Mouse (Mus musculus) layer of hippocampus, postnatal 14 days (tissue): ENCODE data around the gene Sod1. TPM values are rescaled to one million over a fixed set of nuclear protein-coding genes. Genes with fewer than 3 reads are reported as not detected.
"Not testable (repeated sequence)": the region's sequence is repeated elsewhere in the genome, so short reads cannot be mapped to it uniquely, and the experiment has no call there.

Experiments
- DNase-seq, 2 experiments: peaks; one replicate each; pipeline ENCODE4 v3.0.0; 2021 to 2022; ENCODE audit warnings: low spot score in 2 of 2, mixed read lengths in 1 of 2
- total RNA-seq, 2 experiments: library from RNA; stranded (reverse); gene quantifications; 2 replicates each; pipeline ENCODE4 v1.2.3; 2021

Gene Sod1
- total RNA-seq, 2 experiments from 2014 or later, result 340 to 354 TPM

DNA sequence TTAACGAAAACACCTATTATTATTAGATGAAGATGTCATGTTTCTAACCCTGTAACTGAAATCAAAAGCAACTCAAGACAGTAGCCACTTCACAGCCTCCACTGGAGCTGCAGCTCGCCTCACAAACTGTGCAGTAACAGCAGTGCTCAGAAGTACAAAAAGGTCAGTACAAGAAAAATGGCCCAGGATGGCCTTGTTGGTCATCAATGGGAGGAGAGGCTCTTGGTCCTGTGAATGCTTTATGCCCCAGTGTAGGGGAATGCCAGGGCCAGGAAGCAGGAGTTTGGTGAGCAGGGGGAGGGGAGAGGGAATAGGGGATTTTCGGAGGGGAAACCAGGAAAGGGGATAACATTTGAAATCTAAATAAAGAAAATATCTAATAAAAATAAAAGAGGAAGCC, 30.7 kb downstream of the Sod1 start:
- DNase-seq, result not testable (repeated sequence)

DNA sequence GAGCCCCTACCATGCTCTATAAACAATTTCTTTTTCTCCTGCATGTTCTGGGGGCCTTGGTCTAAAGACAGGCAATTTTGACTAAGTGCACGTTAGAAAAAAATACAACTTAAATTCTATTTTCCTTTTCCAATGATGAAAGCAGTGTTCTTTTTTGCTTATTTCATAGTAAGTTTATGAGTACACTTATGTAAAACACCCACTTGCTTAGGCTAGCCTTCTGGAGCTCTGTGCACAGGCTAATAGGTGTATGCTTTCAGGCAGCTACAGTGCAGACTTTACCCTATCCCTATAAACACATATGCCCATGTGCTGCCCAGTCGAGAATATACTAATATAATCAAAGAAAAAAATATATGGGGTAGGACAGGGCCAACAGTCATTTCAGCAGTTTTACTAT, 32.0 kb downstream of the Sod1 start:
- no peak for DNase-seq

DNA sequence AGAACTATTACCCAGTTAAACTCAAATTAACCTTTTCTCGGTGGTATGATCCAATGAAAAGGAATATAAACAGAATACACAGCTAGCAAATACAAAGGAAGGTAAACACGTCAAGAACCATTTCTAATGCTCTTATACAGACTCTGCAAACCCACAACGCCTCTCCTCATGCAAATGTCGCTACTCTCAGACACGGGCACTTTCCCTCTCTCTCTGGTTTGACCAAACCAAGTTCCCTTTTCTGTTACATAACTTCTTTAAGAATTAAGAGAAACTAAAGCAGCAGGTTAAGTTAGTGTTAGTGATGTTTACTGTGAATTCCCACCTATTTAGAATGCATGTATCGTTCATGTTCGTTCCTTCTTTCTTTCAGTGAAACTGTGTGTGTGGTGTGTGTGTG, 38.4 kb downstream of the Sod1 start:
- no peak for DNase-seq

DNA sequence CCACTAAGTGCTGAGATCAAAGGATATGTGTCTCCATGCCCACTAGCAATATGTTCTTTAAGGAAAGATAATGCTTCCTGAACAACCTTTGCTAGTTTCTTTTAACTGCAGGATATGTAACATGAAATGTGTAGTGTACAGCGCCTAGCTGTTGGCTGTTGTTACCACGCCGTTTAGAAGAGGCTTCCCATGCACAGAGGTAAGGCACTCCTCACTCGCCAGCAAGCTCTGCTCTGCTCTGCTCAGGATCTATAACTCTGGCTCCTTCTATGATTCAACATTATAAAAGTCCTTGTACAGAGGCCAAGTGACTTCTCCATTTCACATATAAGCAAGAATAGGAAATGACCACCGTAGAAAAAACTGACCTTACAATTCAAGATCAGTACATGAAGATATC, 39.1 kb downstream of the Sod1 start:
- DNase-seq, result no peak

DNA sequence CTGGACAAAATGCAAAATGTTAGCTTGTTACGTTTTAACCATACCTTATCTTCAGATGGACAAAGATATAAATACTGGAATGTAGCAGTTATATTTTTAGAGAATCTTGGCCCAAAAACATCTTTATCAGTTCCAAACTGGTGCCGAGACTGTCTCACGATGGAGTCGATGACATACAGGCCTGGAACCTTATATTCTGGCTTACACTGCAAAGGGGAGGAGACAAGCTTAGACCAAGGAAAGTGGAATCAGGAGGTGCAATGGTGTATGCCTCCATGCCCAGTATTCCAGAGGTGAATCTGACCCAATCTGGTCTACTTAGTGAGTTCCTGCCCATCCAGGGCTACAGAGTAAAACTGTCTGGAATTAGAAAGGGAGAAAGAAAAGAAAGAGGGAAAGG, 39.5 kb downstream of the Sod1 start:
- DNase-seq, result no peak

DNA sequence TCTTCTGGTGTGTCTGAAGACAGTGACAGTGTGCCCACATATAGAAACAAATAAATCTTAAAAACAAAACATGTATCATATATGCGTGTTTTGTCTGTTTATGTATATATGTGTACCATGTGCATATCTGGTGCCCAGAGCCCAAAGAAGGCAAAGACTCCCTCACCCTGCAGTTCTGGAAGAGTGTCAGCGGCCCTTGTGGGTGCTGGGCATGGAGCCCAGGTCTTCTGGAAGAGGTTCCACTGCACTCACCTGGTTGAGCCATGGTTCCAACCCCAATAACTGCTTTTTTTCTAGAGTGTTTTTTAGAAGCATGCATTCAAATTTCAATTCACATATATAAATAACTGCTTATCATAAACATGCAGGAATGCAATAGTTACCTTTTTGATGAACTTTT, 41.2 kb downstream of the Sod1 start:
- no peak for DNase-seq

DNA sequence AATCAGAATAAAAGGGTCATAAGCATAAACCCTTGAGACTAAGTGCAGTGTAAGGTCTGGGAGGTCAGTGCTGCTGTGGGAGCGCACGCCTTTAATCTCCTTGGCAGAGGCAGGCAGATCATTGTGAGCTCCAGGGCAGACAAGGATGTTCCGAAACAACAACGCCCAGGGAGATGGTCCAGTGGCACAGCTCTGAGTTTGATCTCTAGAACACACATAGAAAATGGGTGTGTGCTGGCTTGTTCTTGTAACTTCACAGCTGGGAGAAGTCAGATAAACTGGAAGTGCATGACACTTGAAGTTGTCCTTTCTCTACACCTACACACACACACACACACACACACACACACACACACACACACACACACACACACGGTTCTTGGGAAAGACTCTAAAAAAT, 43.5 kb downstream of the Sod1 start:
- no peak for DNase-seq

DNA sequence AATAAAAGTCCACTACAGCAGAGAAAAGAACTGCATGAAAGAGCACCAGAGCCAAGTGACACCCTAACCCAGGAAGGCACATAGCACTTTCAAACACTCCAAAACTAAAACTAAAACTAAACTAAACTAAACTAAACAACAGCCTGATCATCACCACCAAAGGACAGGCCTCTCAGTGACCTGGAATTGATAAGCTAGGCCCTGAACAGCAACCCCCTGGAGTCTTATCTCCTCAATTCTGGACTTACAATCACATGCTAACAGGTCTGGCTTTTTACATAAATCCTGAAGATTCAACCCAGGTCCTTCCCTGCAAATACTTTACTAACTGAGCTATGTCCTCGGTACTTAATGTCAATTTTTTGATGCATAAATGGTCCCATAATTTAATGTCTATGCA, 44.6 kb downstream of the Sod1 start:
- no peak for DNase-seq

DNA sequence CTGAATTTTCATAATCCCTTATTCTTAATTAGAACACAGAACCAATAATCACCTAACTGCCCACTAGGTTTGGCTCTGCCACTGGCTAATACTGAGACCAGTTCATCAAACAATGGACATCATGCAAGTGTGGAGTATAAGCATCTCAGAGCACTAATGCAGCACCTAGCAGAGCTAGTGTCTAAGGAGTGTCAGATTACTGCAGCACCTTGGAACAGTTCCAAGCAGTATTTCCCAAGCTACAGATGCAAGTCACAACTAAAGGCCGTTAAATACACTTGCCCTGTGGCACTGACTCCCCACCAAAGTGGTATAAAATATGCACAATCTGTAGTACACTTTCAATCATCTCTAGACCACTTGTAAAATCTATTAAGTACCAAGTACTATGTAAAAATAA, 46.0 kb downstream of the Sod1 start:
- DNase-seq, result no peak

DNA sequence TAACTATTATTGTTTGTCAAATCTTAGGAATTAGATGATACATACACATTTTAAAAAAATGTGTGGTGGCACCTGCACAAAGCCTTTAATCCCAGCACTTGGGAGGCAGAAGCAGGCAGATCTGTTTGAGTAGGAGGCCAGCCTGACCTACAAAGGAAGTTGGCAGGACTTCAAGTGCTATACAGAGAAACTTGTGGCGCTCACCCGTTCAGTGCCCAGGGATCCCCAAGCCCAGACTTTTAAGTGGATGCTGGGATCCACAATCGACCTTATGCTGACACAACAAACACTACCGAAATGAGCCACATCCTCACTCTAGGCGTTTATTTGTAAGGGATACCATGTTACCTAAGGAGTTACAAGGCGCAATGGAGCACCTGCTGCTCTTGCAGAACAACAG, 55.0 kb downstream of the Sod1 start:
- DNase-seq, result no peak

Other genes with a start within 250 kb of the Sod1 start
- gene Tiam1, start 77.0 kb upstream of the Sod1 start, total RNA-seq, result 10 to 100 TPM; 72.9 to 90.5 TPM
- 10 to 100 TPM; 46.3 to 51.9 TPM for gene Scaf4, start 63.7 kb downstream of the Sod1 start, total RNA-seq
- gene Hunk, start 165.3 kb downstream of the Sod1 start, total RNA-seq, result 10 to 100 TPM; 26.6 to 27.2 TPM